Mouse (Mus musculus): ENCODE measurements around the gene Pnrc1. TPM values are rescaled to one million over a fixed set of nuclear protein-coding genes. Genes with fewer than 3 reads are reported as not detected.

Gene Pnrc1
- total RNA-seq (2023) = 100 to 1,000 TPM; 558 to 687 TPM

GRCm38 (mm10) chr4:33290002-33290401 lies at the start of gene Pnrc1:
Pnrc1 (minus strand) TSS chr4:33290163.

DNA sequence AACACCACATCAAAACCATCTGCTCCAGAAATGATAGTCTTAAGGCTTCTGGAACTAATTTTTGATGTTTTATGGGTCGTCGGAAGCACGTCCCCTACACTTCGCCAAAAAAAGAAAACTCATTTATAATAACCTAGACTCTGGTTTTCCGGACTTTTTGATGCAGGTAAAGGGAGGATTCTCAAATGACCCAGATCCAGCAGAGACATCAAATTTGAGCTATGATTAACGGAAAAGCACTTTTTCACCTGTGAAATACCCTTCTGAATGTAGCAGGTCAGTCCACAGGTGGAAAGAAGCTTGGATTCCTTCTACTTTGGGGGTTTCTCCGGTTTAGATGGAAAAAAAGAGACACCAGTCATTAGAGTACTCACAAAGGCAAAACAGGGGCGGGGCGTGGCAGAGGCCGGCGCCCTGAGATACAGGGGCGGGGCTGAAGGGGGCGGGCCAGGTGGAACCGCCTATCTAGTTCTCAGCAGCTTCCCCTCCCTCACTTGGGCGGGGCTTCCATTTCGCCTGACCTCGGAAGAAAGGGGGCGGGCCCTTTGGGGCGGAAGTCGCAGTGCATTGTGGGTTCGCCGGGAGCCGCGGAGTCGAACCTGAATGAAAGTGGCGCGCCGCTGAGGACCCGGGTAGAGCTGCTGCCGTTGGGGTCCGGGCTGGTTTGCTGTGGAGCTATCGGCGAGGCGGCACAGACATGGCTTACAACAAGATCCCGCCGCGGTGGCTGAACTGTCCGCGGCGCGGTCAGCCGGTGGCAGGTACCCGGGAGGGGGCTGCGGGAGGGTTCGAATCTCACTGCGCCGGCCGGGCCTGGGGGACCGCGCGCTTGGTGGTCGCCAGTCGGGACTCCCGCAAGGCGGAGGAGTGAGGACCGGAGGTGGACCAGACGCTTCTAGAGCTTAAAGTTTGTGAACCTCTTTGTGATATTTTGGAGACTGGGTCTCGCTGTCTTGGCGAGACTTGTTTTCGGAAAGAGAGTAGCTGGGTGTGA lies 20.1 kb upstream of the Pnrc1 start, which contains the start of gene Rngtt:
TSS of gene Rngtt (plus strand) at position 548 of the 994 bp plus-strand sequence.

GRCm38 (mm10) chr4:33208881-33209841 lies 80.8 kb downstream of the Pnrc1 start, which contains the start of gene Srsf12:
Srsf12 (plus strand) TSS chr4:33208991.

Other genes with a start within 250 kb of the Pnrc1 start
- gene Gabrr2, start 227.2 kb downstream of the Pnrc1 start, total RNA-seq (2023) = under 1 TPM; 0.42 to 0.55 TPM
- gene Gabrr1, start 157.6 kb downstream of the Pnrc1 start, total RNA-seq (2023) = not detected
- not detected for gene Pm20d2, start 100.4 kb downstream of the Pnrc1 start, total RNA-seq (2023)
- gene Srsf12, start 81.2 kb downstream of the Pnrc1 start, total RNA-seq (2023) = under 1 TPM in 1 of 2 experiments, not detected in 1; 0.29 TPM
- 10 to 100 TPM; 43.4 to 46.4 TPM for gene Rngtt, start 20.1 kb upstream of the Pnrc1 start, total RNA-seq (2023)